Mouse (Mus musculus): ENCODE data around the gene Ccl6.
A peak's percentile ranks its signal among the peaks of the same experiment; 100 is the strongest.

The Ccl6 gene

GRCm38 (mm10) chr11:83597796-83598195 lies 4.9 kb upstream of the Ccl6 start:
- DNase-seq (ENCODE audit: low read depth, low spot score), result no peak

- peak; percentile 11 for DNase-seq (ENCODE audit: low read depth, low spot score)
These were observed 3.0 kb upstream of the Ccl6 start for GRCm38 (mm10) chr11:83595669-83596455.

- no peak for DNase-seq (ENCODE audit: low read depth, low spot score)
These were observed 566 bp upstream of the Ccl6 start for GRCm38 (mm10) chr11:83593453-83593852.

- DNase-seq (ENCODE audit: low read depth, low spot score), result no peak
These were observed 8.7 kb downstream of the Ccl6 start for GRCm38 (mm10) chr11:83584232-83584631.

GRCm38 (mm10) chr11:83583450-83583754 lies 9.5 kb downstream of the Ccl6 start:
- no peak for DNase-seq (ENCODE audit: low read depth, low spot score)

- no peak for DNase-seq (ENCODE audit: low read depth, low spot score)
These were observed 10.0 kb downstream of the Ccl6 start for GRCm38 (mm10) chr11:83582626-83583449.

- DNase-seq (ENCODE audit: low read depth, low spot score), result no peak
These were observed 11.0 kb downstream of the Ccl6 start for GRCm38 (mm10) chr11:83581626-83582610.

- DNase-seq (ENCODE audit: low read depth, low spot score), result no peak
These were observed 12.1 kb downstream of the Ccl6 start for GRCm38 (mm10) chr11:83580699-83581232.

GRCm38 (mm10) chr11:83578999-83579398 lies 13.9 kb downstream of the Ccl6 start:
- DNase-seq (ENCODE audit: low read depth, low spot score), result no peak

- DNase-seq (ENCODE audit: low read depth, low spot score), result no peak
These were observed 14.6 kb downstream of the Ccl6 start, which contains the start of gene Ccl9 for GRCm38 (mm10) chr11:83578186-83578760. Ccl9 (minus strand) TSS chr11:83578636.

- no peak for DNase-seq (ENCODE audit: low read depth, low spot score)
These were observed 15.8 kb downstream of the Ccl6 start for GRCm38 (mm10) chr11:83576927-83577555.

- DNase-seq (ENCODE audit: low read depth, low spot score), result no peak
These were observed 20.1 kb downstream of the Ccl6 start for GRCm38 (mm10) chr11:83572834-83573233.

- DNase-seq (ENCODE audit: low read depth, low spot score), result peak; percentile 38
These were observed 20.7 kb downstream of the Ccl6 start for GRCm38 (mm10) chr11:83572223-83572622.

- DNase-seq (ENCODE audit: low read depth, low spot score), result no peak
These were observed 22.7 kb downstream of the Ccl6 start for GRCm38 (mm10) chr11:83570189-83570588.

GRCm38 (mm10) chr11:83569249-83569648 lies 23.6 kb downstream of the Ccl6 start:
- no peak for DNase-seq (ENCODE audit: low read depth, low spot score)

GRCm38 (mm10) chr11:83568786-83569185 lies 24.1 kb downstream of the Ccl6 start:
- no peak for DNase-seq (ENCODE audit: low read depth, low spot score)

GRCm38 (mm10) chr11:83568061-83568460 lies 24.8 kb downstream of the Ccl6 start:
- no peak for DNase-seq (ENCODE audit: low read depth, low spot score)

- no peak for DNase-seq (ENCODE audit: low read depth, low spot score)
These were observed 25.6 kb downstream of the Ccl6 start for GRCm38 (mm10) chr11:83567311-83567710.

GRCm38 (mm10) chr11:83566617-83567016 lies 26.3 kb downstream of the Ccl6 start:
- DNase-seq (ENCODE audit: low read depth, low spot score), result no peak

- peak; percentile 60 for DNase-seq (ENCODE audit: low read depth, low spot score)
These were observed 29.1 kb downstream of the Ccl6 start for GRCm38 (mm10) chr11:83563754-83564153.
